Mouse (Mus musculus) testis, adult 2 months (tissue): ENCODE measurements around the gene Gria1.

Source experiments
- CTCF ChIP-seq: fragments of 200-500 bp; IDR thresholded peaks from 2 replicates; pipeline ENCODE4 v1.5.1; 2012; ENCODE audit warnings: low read depth, mild to moderate bottlenecking, inconsistent platforms, low read length, moderate library complexity; ENCODE audit not compliant: control insufficient read depth, insufficient read depth, insufficient replicate concordance
- POLR2A ChIP-seq: fragments of 200-500 bp; IDR thresholded peaks from 2 replicates; pipeline ENCODE4 v1.6.1; 2012; ENCODE audit warnings: low read depth, mild to moderate bottlenecking, inconsistent platforms, low read length, moderate library complexity; ENCODE audit not compliant: control insufficient read depth

GRCm38 (mm10) chr11:57274687-57275086, 263.5 kb downstream of the Gria1 start:
- no peak for TF ChIP-seq CTCF
- no peak for TF ChIP-seq POLR2A
